Mouse (Mus musculus) heart, adult 2 months (tissue): ENCODE measurements at regions not wholly inside any gene's neighbourhood (a gene's known extent, or its start where the extent isn't known, plus 50 kb on each side); places are given as distances from the start of the nearest gene placed in this dataset.

ENCODE experiments used
- DNase-seq, 2 experiments: peaks; one replicate each; pipeline ENCODE4 v3.0.0; 2021
- H3K27ac ChIP-seq: fragments of 200-600 bp; 2 replicates; pipeline ENCODE4 v1.8.1; 2022
- H3K27me3 ChIP-seq: fragments of 200-500 bp; 2 replicates; pipeline ENCODE4 v1.6.1; 2012; ENCODE audit warnings: mild to moderate bottlenecking, low read length, inconsistent platforms, mixed read lengths; ENCODE audit not compliant: control insufficient read depth, insufficient read depth
- H3K36me3 ChIP-seq: fragments of 200-500 bp; 2 replicates; pipeline ENCODE4 v1.6.1; 2012; ENCODE audit warnings: low read length, inconsistent platforms; ENCODE audit not compliant: control insufficient read depth, insufficient read depth
- H3K4me1 ChIP-seq: fragments of 200-500 bp; 2 replicates; pipeline ENCODE4 v1.6.1; 2011; ENCODE audit warnings: low read length; ENCODE audit not compliant: control insufficient read depth, insufficient read depth
- H3K4me3 ChIP-seq: fragments of 200-600 bp; 2 replicates; pipeline ENCODE4 v1.8.1; 2022
- H3K79me2 ChIP-seq: fragments of 200-500 bp; replicated peaks from 2 replicates; pipeline ENCODE4 v1.6.1; 2012; ENCODE audit warnings: mild to moderate bottlenecking, inconsistent platforms, low read length, moderate library complexity, mixed read lengths; ENCODE audit not compliant: control insufficient read depth, insufficient read depth
- H3K9ac ChIP-seq: fragments of 200-500 bp; 2 replicates; pipeline ENCODE4 v1.6.1; 2012; ENCODE audit warnings: low read depth, mild to moderate bottlenecking, control low read depth, inconsistent platforms, low read length, mixed read lengths
- CTCF ChIP-seq: fragments of 200-600 bp; IDR thresholded peaks from 2 replicates; pipeline ENCODE4 v1.8.1; 2022; ENCODE audit warnings: antibody characterized with exemption, mild to moderate bottlenecking, moderate library complexity
- EP300 ChIP-seq: fragments of 200-500 bp; IDR thresholded peaks from 2 replicates; pipeline ENCODE4 v1.6.1; 2011; ENCODE audit warnings: low read depth, low read length, control low read depth; ENCODE audit not compliant: insufficient read depth
- POLR2A ChIP-seq: fragments of 200-500 bp; IDR thresholded peaks from 2 replicates; pipeline ENCODE4 v1.6.1; 2011; ENCODE audit warnings: mild to moderate bottlenecking, low read depth, low read length, control low read depth; ENCODE audit not compliant: insufficient read depth
- WGBS: fragments of 180-500 bp; shearing (Covaris S2); methylation state at CpG from one replicate; pipeline ENCODE4 v1.1.7; 2018; 5-methylcytosine and 5-hydroxymethylcytosine counted together
- intact Hi-C: fragments of 180-260 bp; cut with DNase I; formaldehyde crosslinking; loops from one replicate; pipeline ENCODE4 v1.15.1; 2025

DNA sequence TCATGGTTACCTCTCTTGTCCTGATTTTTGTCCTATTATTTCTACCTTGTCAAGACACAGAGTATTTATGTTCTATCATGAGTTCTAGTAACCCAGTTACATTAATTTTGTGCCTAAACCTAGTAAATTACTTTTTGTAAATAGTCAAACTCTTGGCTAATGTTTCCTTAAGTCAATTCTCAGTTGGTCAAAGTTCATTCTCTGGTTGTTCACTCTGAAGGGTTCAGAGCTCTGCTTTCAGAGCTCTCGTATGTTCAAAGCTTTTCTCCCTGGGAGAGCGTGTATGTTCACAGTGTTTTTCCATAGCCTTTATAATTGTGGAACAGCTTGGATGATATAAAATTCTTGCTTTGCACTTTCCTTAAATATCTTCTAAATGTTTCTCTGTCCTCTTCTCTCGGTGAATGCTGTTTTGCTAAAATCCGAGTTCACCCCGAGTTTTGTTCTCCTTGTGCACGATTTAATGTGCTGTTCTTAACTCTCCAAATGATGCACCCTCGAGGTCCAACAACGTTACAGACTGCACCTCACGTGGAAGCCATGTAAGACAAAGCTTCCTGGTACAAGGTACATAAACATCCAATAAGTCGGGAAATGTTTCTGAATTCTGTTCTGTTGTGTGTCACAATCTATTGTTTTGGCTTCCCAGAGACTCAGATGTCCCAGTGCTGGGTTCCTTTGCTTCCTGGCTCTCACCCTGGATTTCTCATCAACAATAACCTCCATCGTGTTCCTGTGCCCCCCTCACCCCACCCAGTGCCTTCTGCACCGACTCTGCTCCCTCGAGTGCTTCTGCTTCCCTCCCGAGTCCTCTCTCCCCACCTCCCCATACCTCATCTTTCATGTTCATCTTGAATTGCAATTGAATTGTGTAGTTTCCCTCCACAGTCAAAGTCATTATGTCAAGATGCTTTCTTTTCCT lies 90.3 kb upstream of the Npas2 start:
- Histone ChIP-seq H3K79me2 (no peaks in the 10 kb centered on the region), H3K27me3 (no peaks in the 10 kb centered on the region), H3K9ac (no peak overlapping the region), H3K36me3 (peaks cover 3% of the 10 kb centered on the region; the same call in 1 of the 2 replicates), H3K27ac (no peak overlapping the region), H3K4me1 (peaks cover 7% of the 10 kb centered on the region), H3K4me3 (no peak overlapping the region)
- no peak for DNase-seq
- WGBS = 62% methylated on average over 14 of the region's 14 CpGs
- TF ChIP-seq EP300 (no peak), CTCF (no peak), POLR2A (no peak)
- intact Hi-C loops = no loop called here

DNA sequence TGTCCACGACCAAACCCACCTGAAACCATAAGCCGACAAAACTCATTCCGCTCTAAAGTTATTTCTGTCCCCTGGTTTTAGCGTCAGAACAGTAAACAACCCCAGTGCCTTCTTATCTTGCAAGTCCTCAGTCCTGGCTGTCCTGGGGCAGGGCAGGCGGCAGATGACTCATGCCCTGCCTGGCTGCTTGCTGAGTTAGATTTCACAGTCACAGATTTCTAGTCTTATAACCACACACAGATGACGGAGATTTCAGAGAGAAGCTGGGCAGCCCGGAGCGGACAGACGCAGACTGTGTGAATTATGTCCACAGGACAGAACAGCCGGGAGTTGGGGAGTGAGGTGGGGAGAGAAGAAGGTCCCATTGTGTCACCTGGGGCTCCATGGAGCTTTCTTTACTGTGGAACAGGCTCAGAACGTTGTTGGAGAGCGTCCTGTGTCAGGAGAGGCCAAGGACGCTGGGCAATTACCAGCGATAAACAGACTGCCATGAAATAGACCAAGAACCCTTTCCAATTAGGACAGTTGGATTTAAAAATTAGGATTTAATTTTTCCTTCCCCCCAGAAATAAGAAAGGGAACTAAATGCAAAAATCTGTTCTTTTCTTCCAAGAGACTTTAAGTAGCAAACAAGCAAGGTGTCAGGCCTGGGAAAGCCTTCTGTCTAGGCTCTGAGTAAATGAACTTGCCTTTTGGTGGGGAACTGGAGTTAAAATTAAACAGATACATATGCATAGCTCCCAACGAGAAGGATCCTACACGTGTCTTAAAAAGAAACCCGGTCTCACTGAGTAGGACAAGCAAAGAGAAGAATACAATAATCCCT lies 87.8 kb upstream of the Npas2 start:
- TF ChIP-seq POLR2A (no peak), EP300 (0 out of 2 replicates have a peak, but pooled peaks have one; percentile 60)
- Histone ChIP-seq H3K9ac (no peak overlapping the region), H3K36me3 (peaks cover 3% of the 10 kb centered on the region; the same call in 1 of the 2 replicates), H3K27ac (peak overlapping the region; percentile 88), H3K27me3 (no peaks in the 10 kb centered on the region), H3K4me1 (peaks cover 5% of the 10 kb centered on the region), H3K4me3 (no peak overlapping the region; the same call in 1 of the 2 replicates), H3K79me2 (no peaks in the 10 kb centered on the region)
- WGBS = 32% methylated on average over 17 of the region's 17 CpGs
- intact Hi-C loops = loop anchor here (5.0 kb wide), 1 partner anchor 87 kb away; the partner anchor contains the start of gene Npas2
- DNase-seq = peak; percentile 51 to 76

DNA sequence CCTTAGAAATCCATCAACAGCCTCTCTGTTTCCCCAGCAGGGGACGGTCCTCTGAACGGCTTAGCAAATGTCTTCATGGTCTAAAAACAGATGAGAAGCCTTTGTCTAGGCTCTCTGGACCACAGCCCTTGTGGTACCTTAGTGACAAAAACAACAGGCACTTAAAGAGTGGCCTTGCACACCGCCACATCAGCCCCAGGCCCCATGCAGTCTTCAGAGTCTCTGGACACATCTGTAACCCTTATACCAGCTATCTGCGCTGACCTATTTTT lies 87.2 kb upstream of the Npas2 start:
- Histone ChIP-seq H3K79me2 (no peaks in the 10 kb centered on the region), H3K4me3 (no peak overlapping the region), H3K4me1 (peaks cover 5% of the 10 kb centered on the region), H3K36me3 (peaks cover 3% of the 10 kb centered on the region; the same call in 1 of the 2 replicates), H3K27me3 (no peaks in the 10 kb centered on the region), H3K27ac (peak overlapping the region; percentile 88), H3K9ac (no peak overlapping the region)
- TF ChIP-seq CTCF (peak; percentile 37), POLR2A (no peak)
- DNase-seq = no peak
- 66% methylated on average over 4 of the region's 4 CpGs for WGBS
- intact Hi-C loops = loop anchor here (5.0 kb wide), 1 partner anchor 86 kb away; the partner anchor contains the start of gene Npas2

DNA sequence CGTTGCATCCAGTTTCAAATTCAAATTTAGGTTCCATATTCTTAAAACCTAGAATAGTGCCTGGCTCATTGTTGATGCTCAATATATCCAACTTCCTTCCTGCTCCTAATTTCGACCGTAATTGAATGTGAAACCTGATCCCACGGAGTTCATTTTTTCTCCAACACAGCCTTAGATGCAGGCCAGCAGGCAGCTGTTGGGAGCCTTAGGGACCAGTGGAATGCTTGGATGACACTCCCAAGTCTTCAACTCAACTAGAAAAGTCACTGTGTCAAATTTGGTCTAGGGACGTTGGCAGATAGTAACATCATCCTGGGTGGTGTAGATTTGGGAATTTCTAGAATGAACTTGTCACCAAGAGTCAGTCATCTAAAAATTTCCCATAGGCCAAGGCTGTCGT lies 86.9 kb upstream of the Npas2 start:
- Histone ChIP-seq H3K9ac (no peak overlapping the region), H3K36me3 (peaks cover 3% of the 10 kb centered on the region; the same call in 1 of the 2 replicates), H3K27ac (peak overlapping the region; percentile 88), H3K27me3 (no peaks in the 10 kb centered on the region), H3K4me1 (peaks cover 5% of the 10 kb centered on the region), H3K79me2 (no peaks in the 10 kb centered on the region), H3K4me3 (no peak overlapping the region)
- intact Hi-C loops = loop anchor here (5.0 kb wide), 1 partner anchor 86 kb away; the partner anchor contains the start of gene Npas2
- TF ChIP-seq CTCF (no peak), EP300 (no peak), POLR2A (no peak)
- peak; percentile 30 to 38 for DNase-seq
- WGBS = 41% methylated on average over 6 of the region's 6 CpGs

DNA sequence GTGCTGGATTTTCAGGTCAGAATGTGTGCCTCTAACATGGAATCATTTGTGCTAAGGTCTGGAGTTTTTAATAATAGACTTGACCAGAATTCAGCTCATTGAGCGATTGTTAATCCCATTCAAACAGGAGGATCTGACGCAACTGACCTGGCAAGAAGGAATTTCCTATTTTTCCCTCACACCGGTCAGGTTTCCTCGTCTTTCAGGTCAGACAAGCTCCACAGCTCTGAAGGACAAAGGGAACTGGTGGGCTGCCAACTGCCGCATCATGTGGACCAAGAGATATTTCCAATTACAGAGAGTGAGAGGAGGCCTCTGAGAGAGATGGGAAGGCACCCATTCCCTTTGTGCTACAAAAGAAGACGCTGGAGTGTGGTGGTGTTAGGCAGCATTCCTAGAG lies 77.2 kb upstream of the Npas2 start:
- TF ChIP-seq POLR2A = no peak
- TF ChIP-seq EP300 = no peak
- Histone ChIP-seq H3K79me2 (no peaks in the 10 kb centered on the region), H3K4me3 (no peak overlapping the region), H3K4me1 (no peaks in the 10 kb centered on the region), H3K9ac (no peak overlapping the region), H3K36me3 (no peaks in the 10 kb centered on the region), H3K27ac (no peak overlapping the region), H3K27me3 (no peaks in the 10 kb centered on the region)
- DNase-seq = no peak
- intact Hi-C loops = no loop called here
- 79% methylated on average over 6 of the region's 6 CpGs for WGBS
